Mouse (Mus musculus): Measurements from ENCODE around the gene Golph3. TPM values are rescaled to one million over a fixed set of nuclear protein-coding genes. Genes with fewer than 3 reads are reported as not detected.

Golph3 gene
- polyA plus RNA-seq, 1 experiment from 2014 or later = 116 TPM

GRCm38 (mm10) chr15:12397032-12397431 lies 75.8 kb downstream of the Golph3 start:
- ATAC-seq (ENCODE audit: low FRiP score, low TSS enrichment) = no peak
- WGBS = 79% methylated on average over 6 of the region's 6 CpGs

More at GRCm38 (mm10) chr15:12397032-12397431, 75.8 kb downstream of the Golph3 start:
- no peak overlapping the region for H3K9ac ChIP-seq (ENCODE audit: low read depth, low read length)
- no peaks in the 10 kb centered on the region for H3K9me3 ChIP-seq (ENCODE audit: control insufficient read depth, low read length)
- H3K27me3 ChIP-seq (ENCODE audit: control insufficient read depth, insufficient read depth, low read length) = no peaks in the 10 kb centered on the region
- H3K4me3 ChIP-seq (ENCODE audit: low read length) = no peak overlapping the region
- no peak overlapping the region for H3K27ac ChIP-seq (ENCODE audit: low read depth, low read length)
- no peaks in the 10 kb centered on the region for H3K4me1 ChIP-seq (ENCODE audit: control insufficient read depth, insufficient read depth, low read length)
- no peak overlapping the region for H3K4me2 ChIP-seq (replicated peaks; ENCODE audit: low read depth, low read length)
- peaks cover 12% of the 10 kb centered on the region; the same call in 1 of the 2 replicates for H3K36me3 ChIP-seq (ENCODE audit: control insufficient read depth, insufficient read depth, low read length)

Other genes with a start within 250 kb of the Golph3 start
- gene Zfr, start 203.6 kb upstream of the Golph3 start, polyA plus RNA-seq (2014; fragmentation: Nextera tagmentation; extraction: Ambion mirVana) = 83.8 and 154 TPM in 2 replicates
- 10.6 and 25.4 TPM in 2 replicates for gene Mtmr12, start 116.4 kb upstream of the Golph3 start, polyA plus RNA-seq (2014; fragmentation: Nextera tagmentation; extraction: Ambion mirVana)
- gene 1810049J17Rik, start 449 bp downstream of the Golph3 start, polyA plus RNA-seq (2014; fragmentation: Nextera tagmentation; extraction: Ambion mirVana) = 0.81 and 1.9 TPM in 2 replicates

All from kidney, embryonic 14.5 days (tissue).